Mouse (Mus musculus) brain, embryonic 14.5 days (tissue): ENCODE results near the gene Ap1g2.

Experiments used
- CTCF ChIP-seq: fragments of 200-500 bp; IDR thresholded peaks from 2 replicates; pipeline ENCODE4 v1.5.1; 2012; ENCODE audit warnings: inconsistent platforms, mild to moderate bottlenecking, moderate library complexity, borderline replicate concordance; ENCODE audit not compliant: insufficient read depth, insufficient read length; ENCODE audit errors: extremely low read depth
- POLR2A ChIP-seq: fragments of 200-500 bp; IDR thresholded peaks from 2 replicates; pipeline ENCODE4 v1.6.1; 2012; ENCODE audit warnings: mild to moderate bottlenecking, inconsistent platforms, borderline replicate concordance; ENCODE audit not compliant: poor library complexity, insufficient read depth, insufficient read length, severe bottlenecking; ENCODE audit errors: extremely low read depth

DNA sequence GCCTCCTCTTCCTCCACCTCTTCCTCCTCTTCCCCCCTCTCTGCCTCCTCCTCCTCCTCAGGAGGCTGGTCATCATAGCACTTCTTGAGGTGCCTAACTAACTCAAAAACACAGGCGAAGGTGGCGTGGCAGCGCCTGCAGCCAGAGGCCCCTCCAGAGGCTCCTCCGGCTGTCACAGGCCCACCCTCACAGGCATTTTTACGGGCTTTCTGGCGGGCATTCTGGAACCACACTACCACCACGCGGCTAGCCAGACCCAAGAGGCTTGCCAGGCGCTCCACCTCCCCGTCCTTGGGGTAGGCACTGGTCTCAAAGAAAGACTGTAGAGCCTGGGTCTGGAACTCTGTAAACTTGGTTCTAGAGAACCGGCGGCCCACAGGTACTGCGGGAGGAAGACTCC, 41.0 kb downstream of the Ap1g2 start:
- TF ChIP-seq POLR2A (no peak), CTCF (no peak)
